Mouse (Mus musculus) spleen, adult 2 months (tissue): ENCODE measurements at regions not wholly inside any gene's neighbourhood (a gene's known extent, or its start where the extent isn't known, plus 50 kb on each side); places are given as distances from the start of the nearest gene placed in this dataset.

Source experiments
- CTCF ChIP-seq: fragments of 200-500 bp; IDR thresholded peaks from 2 replicates; pipeline ENCODE4 v1.5.1; 2011; ENCODE audit warnings: mild to moderate bottlenecking, inconsistent platforms; ENCODE audit not compliant: insufficient read depth, insufficient read length, insufficient replicate concordance; ENCODE audit errors: extremely low read depth
- POLR2A ChIP-seq: fragments of 200-500 bp; IDR thresholded peaks from 2 replicates; pipeline ENCODE4 v1.6.1; 2011; ENCODE audit warnings: low read depth, low read length, inconsistent platforms

- TF ChIP-seq POLR2A (no peak), CTCF (no peak)
Measured at GRCm38 (mm10) chr7:129987713-129988112, 396.1 kb downstream of the Wdr11 start.
